Mouse (Mus musculus) kidney, postnatal 25 days (tissue): ENCODE measurements around the gene Tnxb.

Source experiments
- DNase-seq, 2 experiments: peaks; one replicate each; pipeline ENCODE4 v3.0.0; 2021; ENCODE audit warnings: mixed read lengths in 2 of 2

Gene Tnxb

DNA sequence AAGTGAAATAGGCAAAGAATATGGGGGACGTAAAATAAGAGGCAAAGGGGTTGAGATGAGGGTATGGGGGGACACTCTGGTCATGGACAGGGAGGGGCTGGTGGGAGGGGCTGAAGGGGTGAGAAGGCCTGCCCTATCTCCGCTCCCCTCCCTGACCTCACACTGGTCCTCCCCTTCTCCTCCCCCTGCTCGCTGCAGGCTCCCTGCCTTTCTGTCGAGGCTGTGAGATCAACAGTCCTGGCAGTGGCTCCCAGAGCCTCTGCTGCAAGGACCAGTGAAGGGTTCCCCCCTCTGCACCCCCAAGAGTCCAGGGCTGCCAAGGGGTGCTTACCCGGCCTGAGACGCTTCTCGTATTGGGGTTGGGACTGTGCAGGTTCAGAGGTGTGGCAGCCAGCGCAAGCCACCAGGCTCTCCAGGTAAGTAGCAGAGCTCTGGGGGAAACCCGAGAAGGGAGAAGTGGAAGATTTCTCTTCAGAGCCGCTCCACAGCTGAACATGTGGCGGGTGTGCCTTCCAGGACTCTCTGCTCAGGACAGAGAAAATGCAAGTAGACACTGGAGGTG lies 10.0 kb upstream of the Tnxb start:
- peak in 1 of 2 experiments; percentile 70 for DNase-seq

DNA sequence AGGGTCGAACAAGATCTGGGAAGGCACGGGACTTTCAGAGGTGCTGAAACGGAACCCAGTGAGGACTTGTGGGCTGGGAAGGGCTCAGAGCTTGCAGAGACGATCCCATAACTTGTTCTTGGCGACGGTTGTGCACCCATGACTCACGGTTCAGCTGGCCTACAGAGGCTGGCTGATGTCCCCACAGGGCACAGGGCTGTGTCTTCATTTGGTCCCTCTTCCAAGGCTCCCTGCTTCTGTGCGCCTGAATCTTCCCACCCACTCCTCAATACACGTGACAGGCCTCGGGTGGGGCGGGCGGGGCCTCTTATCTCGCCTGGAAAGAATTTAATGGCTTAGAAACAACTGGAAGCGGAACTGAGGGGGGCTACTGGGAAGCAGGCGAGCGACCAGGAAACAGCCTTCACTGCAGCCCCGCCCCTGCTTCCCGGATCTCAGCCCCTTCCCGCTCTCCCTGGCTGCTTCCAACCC lies 9.2 kb upstream of the Tnxb start:
- DNase-seq = peak; percentile 80 to 90

DNA sequence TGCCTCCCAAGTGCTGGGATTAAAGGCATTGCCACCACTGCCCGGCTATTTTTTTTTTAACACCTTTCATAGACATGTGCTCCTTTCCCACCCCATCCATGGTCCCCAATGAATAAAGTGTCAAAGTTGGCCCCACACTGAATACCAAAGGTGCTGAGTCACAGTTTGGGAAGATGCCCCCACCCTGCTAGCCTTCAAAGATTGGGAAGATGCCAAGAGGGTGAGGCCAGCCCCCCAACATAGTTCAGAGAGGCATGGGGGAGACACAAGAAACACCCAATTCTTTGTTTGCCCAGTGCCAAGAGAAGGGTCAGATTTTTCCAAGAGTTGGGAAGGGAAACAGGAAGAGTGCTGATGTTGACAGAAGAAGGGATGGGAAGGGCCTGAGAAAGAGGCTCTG lies 7.9 kb upstream of the Tnxb start:
- no peak for DNase-seq

DNA sequence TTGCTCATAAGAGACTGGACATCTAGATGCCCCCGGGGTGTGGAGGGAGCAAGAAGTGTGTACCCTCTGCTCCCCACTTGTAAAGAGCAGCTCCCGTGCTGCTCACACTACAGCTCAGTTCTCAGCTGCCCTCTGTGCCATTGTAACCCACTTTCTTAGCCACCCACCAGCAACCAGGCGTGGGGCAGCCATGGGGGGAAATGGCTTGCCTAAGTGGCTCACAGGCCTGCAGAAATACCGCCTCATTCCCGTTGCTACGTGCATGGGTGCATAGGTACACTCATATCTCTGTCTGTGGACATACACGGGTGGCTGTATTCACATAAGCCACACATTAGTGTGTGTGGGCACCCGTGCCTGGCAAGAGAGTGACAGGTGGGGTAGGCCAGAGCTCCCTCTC lies 7.4 kb upstream of the Tnxb start:
- DNase-seq = no peak

DNA sequence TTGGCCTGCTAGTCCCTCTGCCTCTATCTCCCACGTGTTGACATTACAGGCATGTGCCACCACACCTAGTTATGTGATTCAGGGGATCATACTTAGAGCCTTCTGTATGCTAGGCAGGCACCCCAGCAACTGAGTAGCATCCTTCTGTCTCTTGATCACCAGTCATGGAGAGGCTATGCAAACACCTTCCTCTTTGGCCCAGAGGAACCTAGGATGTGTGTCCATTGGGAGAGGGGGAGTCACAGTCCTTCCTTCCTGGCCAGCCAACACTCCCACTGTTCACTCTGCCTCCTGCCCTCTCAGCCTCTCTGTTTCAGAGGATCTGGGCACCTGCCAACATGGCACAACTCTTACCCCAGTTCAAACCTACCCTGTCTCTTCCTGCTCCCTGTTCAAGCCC lies 6.8 kb upstream of the Tnxb start:
- no peak for DNase-seq

DNA sequence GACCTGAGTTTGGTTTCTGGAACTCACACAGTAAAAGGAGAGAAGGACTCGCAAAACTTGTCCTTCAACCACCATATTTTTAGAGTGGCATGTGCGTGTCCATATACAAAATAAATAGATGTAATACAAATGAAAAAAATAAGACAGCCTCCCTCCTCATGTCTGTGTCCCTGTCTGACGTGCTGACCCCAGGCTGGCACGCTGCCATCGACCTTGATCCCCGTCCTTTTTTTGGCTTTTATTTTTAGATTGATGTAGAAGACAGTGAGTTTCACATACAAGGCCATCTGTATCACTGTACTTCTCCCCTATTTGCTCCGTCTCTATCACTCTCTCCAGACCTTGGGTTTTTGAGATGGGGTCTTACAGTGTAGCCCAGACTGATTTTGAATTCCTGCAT lies 5.9 kb upstream of the Tnxb start:
- DNase-seq = peak in 1 of 2 experiments; percentile 32

DNA sequence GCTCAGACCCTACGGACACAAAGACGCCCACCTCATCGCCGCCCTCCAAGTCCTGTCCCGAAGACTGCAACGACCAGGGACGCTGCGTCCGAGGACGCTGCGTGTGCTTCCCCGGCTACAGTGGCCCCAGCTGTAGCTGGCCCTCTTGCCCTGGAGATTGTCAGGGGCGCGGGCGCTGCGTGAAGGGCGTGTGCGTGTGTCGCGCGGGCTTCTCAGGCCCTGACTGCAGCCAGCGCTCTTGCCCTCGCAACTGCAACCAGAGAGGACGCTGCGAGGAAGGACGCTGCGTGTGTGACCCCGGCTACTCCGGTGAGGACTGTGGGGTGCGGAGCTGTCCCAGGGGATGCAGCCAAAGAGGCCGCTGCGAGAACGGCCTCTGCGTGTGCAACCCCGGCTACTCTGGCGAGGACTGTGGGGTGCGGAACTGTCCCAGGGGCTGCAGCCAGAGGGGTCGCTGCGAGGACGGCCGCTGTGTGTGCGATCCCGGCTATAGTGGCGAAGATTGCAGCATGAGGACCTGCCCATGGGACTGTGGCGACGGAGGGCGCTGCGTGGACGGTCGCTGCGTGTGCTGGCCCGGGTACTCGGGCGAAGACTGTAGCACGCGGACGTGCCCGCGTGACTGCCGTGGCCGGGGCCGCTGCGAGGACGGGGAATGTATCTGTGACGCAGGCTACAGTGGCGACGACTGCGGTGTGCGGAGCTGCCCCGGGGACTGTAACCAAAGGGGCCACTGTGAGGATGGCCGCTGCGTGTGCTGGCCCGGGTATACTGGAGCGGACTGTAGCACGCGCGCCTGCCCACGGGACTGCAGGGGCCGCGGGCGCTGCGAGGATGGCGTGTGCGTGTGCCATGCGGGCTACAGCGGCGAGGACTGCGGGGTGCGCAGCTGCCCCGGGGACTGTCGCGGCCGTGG lies 1.1 kb downstream of the Tnxb start:
- DNase-seq = peak in 1 of 2 experiments; percentile 37

DNA sequence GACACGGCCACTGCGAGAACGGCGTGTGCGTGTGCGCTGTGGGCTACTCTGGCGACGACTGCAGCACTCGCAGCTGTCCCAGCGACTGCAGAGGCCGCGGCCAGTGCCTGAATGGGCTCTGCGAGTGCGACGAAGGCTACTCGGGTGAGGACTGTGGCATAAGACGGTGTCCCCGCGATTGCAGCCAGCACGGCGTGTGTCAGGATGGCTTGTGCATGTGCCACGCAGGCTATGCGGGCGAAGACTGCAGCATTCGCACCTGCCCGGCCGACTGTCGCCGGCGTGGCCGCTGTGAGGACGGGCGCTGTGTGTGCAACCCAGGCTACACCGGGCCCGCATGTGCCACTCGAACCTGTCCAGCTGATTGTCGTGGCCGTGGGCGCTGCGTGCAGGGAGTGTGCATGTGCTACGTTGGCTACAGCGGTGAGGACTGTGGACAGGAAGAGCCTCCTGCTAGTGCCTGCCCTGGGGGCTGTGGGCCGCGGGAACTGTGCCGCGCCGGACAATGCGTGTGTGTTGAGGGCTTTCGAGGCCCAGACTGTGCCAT lies 2.0 kb downstream of the Tnxb start:
- DNase-seq = no peak

DNA sequence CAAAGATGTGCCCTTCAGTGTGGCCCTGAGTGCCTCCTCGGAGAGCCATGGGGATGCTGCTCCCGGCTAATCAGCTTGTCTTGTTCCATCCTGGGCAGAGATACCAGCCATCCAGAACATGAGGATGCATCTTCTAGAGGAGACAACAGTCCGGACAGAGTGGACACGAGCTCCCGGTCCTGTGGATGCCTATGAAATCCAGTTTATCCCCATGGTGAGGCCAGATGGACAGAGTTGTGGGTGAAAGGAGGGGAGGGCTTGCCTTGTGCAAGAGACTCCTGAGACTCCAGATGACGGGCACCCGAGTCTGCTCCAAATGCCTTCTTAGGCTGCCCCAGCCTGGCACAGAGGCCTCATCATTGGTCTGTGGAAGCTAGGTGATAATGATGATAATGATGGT lies 2.8 kb downstream of the Tnxb start:
- DNase-seq = no peak

DNA sequence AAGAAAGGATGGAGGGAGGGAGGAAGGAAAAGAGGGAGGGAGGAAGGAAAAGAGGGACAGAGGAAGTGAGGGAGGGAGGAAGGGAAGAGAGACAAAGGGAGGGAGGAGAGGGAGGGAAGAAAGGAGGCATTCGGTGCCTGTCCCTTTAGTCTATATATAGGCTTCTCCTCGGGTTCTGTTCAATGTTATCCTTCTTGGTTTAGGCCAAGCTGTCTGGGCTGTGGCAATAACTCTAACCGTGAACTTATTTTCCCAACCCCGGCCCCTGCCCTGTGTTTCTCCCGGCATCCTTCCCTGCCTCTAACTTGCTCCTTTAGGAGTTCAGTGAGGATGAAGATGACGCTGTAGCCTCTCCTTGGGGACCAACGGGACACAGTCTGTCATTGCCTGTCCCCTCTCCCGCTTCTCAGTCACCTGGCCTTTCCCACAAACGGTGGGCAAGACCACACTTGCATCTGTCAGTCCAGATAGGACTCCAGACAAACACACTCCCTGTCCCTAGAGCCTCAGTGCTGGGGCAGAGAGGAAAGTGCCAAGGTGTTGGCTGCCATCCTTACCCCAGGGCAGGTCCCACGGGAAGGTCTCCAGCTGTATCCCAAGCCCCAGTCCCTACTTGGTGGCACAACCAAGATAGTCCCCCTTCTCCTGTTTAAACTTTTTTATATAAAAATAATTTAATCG lies 4.3 kb downstream of the Tnxb start:
- DNase-seq = no peak

DNA sequence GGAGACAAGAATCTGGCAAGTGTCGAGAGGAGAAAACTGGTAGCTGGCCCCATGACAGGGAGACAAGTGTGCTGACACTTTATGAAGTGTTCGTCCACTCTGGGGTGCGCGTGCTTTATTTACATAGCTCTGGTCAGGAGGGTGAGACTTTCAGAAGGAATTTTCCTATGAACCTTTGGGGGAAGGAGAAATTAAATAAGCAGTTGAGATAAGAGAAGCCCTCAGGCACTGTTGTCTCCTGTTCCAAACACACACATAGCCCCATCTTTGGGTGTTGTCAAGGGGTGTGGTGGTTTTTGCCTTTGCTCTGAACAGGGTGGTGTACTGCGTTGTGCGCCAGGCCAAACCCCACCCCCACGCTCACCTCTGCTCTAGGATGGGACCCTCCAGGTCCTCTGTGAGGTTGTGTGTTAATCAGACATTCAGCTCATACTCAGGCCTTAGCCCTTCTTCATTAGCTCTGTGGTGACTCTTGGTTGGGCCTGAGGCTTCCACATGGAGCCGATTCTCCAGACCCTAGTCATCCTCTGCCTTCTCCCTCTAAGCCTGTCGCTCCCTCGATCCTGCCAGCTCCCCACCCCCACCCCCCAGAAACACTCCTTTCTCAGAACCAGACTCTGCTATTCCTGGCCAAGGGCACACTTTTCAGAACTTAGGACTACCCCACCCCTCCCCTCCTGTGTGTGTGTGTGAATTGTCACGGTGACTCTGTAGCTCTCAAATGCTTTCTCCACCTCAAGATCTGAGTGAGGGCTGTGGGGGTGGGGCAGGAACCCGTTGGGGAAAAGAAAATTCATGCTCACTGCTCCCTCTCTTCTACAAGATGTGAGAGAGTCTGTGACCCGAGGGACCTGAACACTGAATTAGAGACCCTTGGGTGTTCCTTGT lies 5.1 kb downstream of the Tnxb start:
- DNase-seq = peak in 1 of 2 experiments; percentile 22

DNA sequence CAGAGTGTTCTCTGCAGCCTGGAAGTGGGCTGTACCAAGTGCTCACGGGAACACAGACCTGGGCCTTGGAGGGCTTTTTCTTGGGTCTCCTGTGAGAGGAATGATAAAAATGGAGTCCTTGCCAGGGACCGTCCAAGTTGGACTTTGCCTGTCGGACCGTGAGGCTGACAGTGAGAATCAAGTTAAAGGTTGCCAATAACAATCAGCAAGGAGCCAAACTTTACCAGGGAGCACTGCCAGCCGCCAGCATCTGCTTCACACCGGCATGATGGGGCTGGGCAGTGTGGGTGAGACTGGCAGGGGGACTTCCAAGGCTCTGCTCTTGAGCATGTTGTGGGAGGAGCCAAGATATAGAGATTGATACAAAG lies 5.7 kb downstream of the Tnxb start:
- DNase-seq = peak in 1 of 2 experiments; percentile 64

DNA sequence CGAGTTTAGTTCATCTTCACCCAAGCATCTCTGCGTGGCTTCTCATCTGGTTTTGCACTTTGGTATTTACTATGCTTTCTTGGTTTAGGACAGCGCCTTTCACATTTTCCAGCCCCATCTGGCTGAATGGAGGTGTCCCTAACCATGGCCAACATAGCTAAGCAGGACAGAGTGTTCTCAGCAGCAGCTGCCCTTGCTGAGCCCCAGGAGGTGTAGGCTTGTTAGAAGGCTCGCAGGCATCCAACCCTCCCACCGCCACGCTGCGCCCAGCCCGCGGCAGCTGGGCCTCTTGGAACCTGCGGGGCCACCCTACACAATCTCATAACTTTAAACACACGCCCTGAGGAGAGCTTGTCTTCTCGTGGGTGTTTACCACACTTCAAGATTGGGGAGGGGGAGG lies 6.3 kb downstream of the Tnxb start:
- no peak for DNase-seq

DNA sequence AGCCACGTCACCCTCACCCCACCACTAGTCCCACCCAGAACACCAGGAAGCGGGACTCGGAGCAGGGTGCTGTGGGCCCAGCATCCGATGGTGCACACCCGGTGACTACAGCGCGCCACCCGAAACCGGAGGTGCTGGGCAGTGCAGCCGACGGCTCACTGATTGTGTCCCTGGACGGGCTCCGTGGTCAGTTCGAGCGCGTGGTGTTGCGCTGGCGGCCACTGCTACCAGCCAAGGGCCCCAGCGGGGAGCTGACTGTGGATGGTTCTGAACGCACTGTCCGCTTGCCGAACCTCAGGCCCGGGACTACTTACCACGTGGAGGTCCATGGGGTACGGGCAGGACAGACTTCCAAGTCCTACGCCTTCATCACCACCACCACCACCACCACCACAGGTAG lies 9.9 kb downstream of the Tnxb start:
- no peak for DNase-seq

DNA sequence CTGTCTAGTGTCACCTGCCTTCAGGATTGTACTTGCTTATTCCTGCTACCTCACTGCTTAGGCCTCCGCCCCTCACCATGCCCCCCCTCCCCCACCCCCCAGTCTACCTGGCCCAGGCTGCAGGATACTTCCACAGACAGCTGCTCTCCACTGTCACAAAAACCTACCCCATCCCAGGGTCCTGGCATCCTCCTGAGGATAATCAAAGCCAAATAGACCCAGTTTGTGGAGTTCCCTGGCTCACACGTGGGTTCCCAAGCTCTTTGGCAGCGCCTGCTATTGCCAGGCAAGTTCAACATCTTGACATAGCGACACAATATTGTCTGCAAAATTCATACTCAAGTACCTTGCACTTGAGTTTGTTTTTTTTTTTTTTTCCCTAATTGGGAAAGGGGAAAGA lies 10.3 kb downstream of the Tnxb start:
- no peak for DNase-seq

DNA sequence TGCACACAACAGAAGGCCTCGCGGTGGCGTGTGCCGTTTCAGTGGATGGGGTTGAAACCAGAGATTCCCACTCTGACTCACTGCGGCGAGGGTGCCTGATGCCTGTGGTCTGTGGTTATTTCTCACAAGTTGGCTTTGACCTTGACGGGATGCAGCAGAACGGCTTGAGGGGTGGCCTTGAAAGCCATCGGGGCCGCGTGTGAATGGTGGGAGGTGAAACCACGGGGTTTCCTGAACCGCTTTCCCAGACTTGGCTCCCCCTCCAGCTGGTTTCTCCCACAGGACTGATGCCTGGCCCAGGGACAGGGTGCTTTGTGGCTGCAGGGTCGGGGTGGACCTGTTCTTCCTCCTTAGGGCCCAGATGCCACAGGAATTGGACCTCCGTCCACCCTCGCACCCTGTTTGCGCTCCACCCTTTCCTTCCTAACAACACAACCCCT lies 10.8 kb downstream of the Tnxb start:
- peak; percentile 57 to 84 for DNase-seq

DNA sequence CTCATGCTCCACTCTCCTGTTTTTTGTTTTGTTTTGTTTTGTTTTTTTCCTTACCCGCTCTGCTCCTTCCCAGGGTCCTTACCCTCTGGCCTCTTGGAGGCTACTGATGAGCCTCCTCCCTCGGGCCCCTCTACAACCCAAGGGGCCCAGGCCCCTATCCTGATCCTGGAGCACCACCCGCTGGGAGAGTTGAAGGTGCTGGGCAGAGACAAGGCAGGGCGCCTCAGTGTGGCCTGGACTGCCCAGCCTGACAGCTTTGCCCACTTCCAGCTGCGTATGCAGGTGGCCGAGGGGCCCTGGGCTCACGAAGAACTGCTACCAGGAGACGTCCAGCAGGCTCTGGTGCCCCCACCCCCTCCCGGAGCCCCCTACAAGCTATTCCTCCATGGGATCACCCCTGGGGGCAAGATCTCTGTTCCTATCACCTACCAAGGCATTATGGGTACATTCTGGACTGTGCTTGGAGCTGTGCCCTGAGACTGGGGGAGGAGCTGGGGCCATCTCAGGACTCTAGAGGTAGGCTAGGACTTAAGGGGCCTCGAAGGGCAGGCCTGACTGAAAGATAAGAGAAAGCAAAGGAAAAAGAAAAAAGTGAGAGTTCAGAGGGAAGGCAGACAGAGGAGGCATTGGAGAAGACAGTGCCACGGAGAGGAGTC lies 11.7 kb downstream of the Tnxb start:
- peak; percentile 33 to 60 for DNase-seq

DNA sequence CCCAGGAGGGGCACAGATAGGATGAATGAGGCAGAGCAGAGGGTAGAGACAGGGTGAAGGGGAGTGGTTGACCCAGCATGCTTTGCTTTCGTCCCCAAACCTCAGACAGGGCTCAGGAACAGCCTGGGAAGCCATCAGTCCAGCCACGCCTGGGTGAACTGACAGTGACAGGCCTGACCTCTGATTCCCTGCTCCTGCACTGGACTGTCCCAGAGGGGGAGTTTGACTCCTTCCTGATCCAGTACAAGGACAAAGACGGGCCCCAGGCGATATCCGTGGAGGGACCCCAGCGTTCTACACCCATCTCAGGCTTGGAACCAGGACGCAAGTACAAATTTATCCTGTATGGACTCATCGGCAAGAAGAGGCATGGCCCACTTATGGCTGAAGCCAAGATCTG lies 12.8 kb downstream of the Tnxb start:
- DNase-seq = no peak

DNA sequence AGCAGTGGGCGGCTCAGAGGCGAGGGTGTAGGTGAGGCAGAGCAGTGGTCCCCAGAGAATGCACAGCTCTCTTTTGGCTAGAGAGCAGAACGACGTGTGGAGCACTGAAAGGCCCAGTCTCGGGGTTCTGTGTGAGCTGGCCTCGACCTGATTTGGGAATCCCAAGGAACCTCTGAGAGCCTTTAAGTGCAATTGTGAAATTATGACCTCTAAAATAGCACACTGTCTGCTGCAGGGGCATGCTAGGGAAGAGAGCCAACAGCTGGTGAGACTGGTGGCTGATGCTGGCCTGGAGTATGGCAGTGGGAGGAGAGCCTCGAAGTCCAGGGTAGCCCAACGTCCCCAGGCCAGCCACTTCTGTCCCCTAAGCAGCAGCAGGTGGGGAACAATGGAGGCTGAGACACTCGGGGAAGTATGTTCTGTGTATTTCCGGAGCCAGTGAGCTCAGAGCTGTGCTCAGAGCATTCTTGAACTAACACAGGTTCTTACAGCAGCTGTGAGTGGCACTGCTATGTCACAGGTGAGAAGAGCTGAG lies 13.4 kb downstream of the Tnxb start:
- peak in 1 of 2 experiments; percentile 35 for DNase-seq

DNA sequence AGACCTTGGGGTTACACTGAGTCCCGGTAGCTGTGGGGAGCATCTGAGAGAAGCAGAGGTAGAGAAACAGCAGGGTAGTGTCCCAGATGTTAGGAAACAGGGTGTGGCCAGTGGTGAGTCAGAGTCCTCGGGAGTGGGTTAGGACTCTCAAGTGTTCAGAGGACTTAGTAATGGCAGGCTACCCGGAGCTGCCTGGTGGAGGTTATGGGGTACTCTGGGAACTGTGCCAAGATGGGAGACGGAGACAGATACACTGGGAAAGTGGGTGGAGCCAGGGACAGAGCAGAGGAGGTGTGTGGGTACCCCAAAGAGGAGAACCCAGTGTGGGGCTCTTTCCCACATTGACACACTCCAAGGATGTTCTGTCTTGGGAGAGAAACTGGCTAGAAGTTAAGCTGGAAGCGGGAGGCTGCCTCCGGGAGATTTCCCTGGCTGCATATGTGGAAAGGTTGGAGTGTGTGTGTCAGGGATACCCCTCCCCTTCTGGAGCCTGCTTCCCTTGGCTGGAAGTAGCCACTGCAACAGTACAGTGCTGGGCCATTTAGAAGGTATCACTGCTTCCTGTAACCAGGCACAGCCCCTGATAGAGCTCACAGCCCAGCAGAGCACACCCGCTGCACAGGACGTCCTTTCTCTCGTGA lies 14.0 kb downstream of the Tnxb start:
- peak in 1 of 2 experiments; percentile 32 for DNase-seq
